Mouse (Mus musculus): ENCODE results near the gene Atxn1.

- no peak for TF ChIP-seq TCF12 (IDR thresholded peaks at IDR 0.05; ENCODE audit: insufficient read depth, poor library complexity, severe bottlenecking)
- no peak for TF ChIP-seq POLR2A (IDR thresholded peaks at IDR 0.05; ENCODE audit: insufficient read length, low read depth)
- no peak for TF ChIP-seq MYOD1 (IDR thresholded peaks at IDR 0.05; ENCODE audit: control insufficient read depth in 1 of 3, insufficient read length in 2 of 3, low read depth in 2 of 3)
- no peak for TF ChIP-seq TCF3 (IDR thresholded peaks at IDR 0.05; ENCODE audit: insufficient read length, low read depth)
- no peak for TF ChIP-seq E2F4 (IDR thresholded peaks at IDR 0.05; ENCODE audit: insufficient read depth)
- no peak for TF ChIP-seq MAX (IDR thresholded peaks at IDR 0.05; ENCODE audit: low read depth)
These were observed 263.5 kb downstream of the Atxn1 start for GRCm38 (mm10) chr13:45701296-45701790.

Data from myocyte (in vitro differentiated cells).